Mouse (Mus musculus) brain, embryonic 14.5 days (tissue): ENCODE results near the gene Muc20.

Experiments used
- CTCF ChIP-seq: fragments of 200-500 bp; IDR thresholded peaks from 2 replicates; pipeline ENCODE4 v1.5.1; 2012; ENCODE audit warnings: inconsistent platforms, mild to moderate bottlenecking, moderate library complexity, borderline replicate concordance; ENCODE audit not compliant: insufficient read depth, insufficient read length; ENCODE audit errors: extremely low read depth
- POLR2A ChIP-seq: fragments of 200-500 bp; IDR thresholded peaks from 2 replicates; pipeline ENCODE4 v1.6.1; 2012; ENCODE audit warnings: mild to moderate bottlenecking, inconsistent platforms, borderline replicate concordance; ENCODE audit not compliant: poor library complexity, insufficient read depth, insufficient read length, severe bottlenecking; ENCODE audit errors: extremely low read depth

- TF ChIP-seq POLR2A (no peak), CTCF (no peak)
Observed at GRCm38 (mm10) chr16:32735586-32735985, 61.6 kb downstream of the Muc20 start, which contains the start of gene Muc4.
